Mouse (Mus musculus) hematopoietic stem cell, adult 5-6 weeks (primary cell): Measurements from ENCODE around the gene Srsf10. TPM values are rescaled to one million over a fixed set of nuclear protein-coding genes. Genes with fewer than 3 reads are reported as not detected.

Experiments used
- ATAC-seq, 2 experiments: fragments of 125-278 bp in 1 of 2; replicated peaks in 1 of 2; 2 replicates each; pipeline ENCODE4 v1.8.0; 2016 to 2017; ENCODE audit warnings: inconsistent platforms in 2 of 2, mild to moderate bottlenecking in 2 of 2, moderate number of reproducible peaks in 2 of 2, low read depth in 1 of 2, moderate TSS enrichment in 1 of 2; ENCODE audit not compliant: low FRiP score in 2 of 2, poor library complexity in 2 of 2, severe bottlenecking in 2 of 2, insufficient read depth in 1 of 2, low TSS enrichment in 1 of 2
- total RNA-seq: library from RNA; stranded (forward); fragments of 172-1452, 232-1000 nt; gene quantifications from 2 replicates; pipeline ENCODE4 v1.2.3, GENCODE M21; 2017

Gene Srsf10
- 246 and 267 TPM in 2 replicates for total RNA-seq

DNA sequence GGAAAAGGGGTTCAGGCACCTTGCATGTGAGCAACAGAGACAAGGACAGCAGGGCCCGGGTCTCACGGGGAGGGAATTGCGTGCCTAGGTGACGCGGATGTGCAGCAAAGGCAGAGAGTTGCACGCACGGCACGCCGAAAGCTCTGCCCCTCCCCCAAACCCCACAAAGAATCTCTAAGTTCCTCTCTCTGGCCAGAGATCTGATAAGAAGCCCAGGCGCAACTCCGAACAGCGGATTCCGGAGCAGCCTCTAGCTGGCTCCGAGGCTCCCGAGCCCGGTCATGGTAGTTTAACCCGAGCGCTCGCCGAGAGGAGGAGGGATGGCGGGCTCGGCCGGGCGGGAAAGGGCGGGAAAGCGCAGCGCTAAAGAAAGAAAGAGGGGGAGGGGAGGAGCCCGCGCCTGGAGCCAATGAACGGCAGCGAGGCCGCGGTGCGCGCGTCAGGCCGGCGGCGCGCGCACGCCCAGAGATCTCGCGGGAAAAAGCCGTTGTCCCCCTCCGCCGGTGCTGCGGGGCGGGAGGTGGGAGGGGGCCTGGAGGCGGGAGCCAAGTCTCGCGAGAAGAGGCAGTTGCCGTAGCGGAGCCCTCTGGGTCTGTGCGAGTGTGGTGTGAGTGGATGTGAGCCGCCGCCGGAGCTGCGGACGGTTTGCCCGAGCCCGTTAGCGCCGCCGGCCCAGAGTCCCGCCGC is at the start of gene Srsf10:
TSS of gene Srsf10 (plus strand) at position 212 of the 687 bp plus-strand sequence.
- ATAC-seq = peak; percentile 74 to 81

DNA sequence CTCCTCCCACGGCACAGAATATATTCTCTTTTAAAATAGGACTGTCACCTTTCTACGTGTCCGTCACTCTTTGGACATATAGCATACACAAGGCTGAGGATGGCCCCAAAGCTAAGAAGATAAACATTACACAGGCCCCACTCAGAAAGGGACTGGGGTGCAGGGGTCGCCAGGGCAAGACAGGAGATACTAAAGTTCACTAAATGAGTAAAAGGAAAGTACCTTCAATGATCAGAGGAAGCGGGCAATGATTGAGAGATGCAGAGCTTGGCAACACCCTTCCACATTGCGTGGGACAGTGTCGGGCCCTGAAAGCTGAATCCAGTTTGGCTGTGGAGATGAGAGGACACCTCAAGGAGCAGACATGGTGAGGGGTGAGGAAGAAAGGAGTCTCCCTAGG is 40.7 kb upstream of the Srsf10 start:
- no peak for ATAC-seq

DNA sequence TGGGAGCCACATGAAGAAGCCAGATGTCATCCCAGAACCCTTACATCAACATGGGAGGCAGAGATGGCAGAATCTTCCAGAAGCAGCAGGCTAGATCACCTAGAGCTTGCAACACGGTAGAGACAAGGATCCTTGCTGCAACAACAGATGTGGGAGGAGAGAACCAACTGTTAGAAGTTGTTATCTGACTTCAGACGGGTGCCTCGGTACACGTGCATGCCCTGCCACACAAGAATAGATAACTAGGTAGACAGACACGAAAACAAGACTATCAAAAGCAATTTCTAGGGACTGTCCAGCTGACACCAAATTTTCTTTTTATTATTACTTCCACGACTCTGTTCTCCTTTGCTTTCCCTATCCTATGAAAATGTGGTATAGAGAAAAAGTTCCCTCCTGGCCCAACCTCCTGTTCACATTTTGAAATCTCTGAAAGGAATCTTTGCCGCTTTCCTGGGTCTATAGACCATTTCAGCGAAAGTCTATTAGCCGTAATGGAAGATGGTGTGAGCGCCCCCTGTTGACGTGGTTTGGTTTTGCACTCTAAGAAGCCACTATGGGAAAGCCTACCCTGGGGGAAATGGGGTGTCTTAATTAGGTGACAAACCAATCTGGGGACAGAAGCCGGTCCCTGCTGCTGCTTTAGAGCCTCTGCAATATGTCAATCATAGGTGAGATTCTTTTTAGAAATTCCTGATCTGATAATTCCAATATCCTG is 38.5 kb upstream of the Srsf10 start:
- ATAC-seq = peak in 1 of 2 experiments; percentile 59; a peak in 1 of 4 replicates

DNA sequence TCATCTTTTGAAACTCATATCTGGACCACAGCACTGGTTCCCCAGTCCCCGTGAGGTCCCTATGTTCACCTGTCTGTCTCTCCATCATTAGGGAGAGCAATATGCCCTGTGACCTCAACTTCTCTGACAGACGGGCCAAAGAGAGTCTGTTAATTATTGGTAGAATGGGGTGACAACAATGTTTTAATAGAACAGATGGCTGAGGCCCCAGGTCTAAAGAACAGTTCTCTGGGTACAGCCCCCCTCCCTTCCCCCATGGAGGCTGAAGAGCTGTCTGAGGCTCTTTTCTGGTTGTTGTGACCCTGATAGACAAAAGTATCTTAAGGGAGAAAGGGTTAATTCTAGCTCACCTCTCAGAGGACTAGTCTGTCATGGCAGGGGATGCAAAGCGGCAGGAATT is 37.2 kb upstream of the Srsf10 start:
- ATAC-seq = no peak

DNA sequence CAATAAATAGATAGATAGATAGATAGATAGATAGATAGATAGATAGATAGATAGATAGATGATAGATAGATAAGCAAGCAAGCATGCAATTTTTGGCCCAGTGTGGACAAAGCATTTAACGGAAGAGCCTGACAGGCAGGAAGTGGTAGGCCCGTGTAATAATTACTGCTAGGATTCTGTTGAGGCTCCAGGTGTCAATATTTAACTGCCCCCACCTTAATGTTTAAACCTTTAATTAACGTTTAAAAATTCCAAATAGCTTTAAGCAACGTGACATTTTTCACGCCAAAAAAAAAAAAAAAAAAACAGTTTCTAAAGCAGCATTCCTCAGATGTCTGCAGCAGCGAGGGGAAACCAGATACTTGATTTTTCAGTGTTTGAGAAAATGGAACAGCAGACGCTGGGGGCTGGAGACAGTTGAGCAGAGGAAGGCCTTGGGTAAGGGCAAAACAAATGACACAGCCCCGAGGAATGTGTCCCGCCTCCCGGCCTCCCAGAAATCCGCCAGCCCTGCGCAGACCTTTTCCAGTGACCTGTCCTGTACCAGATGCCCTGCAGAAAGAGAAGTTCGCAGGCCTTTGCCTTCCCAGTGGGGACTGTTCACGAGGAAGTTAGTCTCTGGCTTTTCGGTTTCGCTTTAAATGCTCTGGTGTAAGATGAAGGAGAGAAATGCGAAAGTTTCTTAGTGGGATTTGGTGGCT is 35.6 kb upstream of the Srsf10 start:
- peak; percentile 25 to 44; a peak in 1 of 4 replicates for ATAC-seq

DNA sequence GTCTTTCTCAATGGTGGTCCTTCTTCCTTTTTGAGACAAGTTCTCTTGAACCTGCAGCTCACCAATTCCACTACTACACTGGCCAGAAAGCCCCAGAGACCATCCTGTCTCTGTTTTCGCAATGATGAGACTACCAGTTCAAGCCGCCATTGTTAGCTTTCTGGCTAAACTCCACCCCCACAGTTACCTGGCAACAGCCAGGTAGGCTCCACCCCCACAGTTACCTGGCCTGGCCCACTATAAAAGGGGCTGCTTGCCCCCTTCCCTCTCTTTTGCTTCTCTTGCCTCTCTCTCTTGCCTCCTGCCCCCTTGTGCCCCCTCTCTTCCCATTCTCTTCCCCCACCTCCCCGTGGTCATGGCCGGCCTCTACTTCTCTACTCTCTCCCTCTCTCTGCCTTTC is 33.8 kb upstream of the Srsf10 start:
- no peak for ATAC-seq

DNA sequence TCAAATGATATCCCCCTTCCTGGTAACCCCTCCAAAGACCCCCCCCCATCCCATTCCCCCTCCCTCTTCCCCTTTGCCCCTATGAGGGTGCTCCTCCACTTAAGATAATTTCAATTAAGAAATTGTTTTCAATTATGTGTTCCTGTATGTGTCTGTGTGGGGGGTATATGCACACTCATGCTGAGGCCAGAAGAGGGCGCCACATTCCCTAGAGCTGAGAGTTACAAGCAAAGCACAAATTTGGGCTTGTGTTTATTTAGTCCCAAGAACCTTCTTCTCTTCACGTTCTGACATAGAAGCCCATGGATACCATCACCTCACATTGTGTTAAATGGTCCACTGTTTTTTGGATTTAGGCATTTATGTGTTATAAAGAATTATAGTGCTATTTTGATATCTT is 32.2 kb upstream of the Srsf10 start:
- no peak for ATAC-seq

DNA sequence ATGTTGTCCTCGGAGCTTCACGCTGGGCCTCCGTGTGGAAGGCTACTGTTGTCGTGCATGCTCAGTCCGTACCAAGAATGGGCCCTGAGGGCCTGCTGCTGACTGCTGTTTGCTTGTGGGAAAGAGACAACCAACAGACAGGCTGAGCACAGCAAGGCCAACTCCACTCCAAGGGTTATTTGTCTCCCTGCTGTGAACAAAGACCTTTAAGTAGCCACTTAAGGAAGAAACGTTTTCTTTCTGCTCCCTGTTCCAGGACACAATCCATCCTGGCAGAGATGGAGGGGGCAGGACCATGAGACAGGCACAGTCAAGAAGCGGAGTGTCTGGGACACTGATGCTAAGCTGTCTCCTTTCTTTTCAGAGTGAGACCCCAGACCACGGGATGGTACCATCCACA is 31.3 kb upstream of the Srsf10 start:
- no peak for ATAC-seq

DNA sequence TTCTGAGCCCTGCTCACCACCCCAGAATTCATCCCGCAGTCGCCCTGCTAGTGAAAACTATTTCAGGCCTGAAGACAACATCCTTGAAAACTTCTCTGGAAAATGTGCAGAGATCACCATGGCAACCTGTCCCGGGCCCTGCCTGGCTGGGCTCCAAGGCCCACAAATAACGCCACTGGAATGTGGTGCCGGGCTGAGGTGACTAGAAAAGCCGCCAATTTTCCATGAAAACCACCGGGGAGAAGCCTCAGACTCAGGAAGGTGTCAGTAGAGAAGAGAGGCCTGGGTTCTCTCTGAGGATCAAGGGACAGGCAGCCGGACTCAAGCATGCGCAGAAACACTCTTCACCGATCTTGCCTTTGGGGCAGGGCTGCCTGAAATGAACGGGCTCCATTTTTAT is 27.1 kb upstream of the Srsf10 start:
- no peak for ATAC-seq

DNA sequence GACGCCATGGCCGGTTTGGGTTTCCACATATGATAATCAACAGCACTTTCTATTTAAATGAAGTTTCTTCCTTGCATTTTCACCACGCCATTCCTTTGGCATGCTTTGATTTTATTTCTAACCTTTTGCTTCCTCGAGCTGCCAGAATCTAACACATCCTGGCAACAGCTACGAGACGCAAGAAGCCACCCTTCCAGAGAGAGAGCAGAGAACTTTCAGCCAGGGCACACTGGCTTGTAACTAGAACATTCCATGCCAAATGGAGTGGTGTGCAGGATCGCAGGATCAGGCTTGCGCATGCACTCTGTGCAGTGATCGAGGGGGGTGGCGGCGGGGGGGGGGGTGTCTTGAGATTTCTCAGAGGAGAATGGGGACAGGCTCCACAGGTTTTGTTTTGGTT is 23.5 kb upstream of the Srsf10 start:
- ATAC-seq = no peak

DNA sequence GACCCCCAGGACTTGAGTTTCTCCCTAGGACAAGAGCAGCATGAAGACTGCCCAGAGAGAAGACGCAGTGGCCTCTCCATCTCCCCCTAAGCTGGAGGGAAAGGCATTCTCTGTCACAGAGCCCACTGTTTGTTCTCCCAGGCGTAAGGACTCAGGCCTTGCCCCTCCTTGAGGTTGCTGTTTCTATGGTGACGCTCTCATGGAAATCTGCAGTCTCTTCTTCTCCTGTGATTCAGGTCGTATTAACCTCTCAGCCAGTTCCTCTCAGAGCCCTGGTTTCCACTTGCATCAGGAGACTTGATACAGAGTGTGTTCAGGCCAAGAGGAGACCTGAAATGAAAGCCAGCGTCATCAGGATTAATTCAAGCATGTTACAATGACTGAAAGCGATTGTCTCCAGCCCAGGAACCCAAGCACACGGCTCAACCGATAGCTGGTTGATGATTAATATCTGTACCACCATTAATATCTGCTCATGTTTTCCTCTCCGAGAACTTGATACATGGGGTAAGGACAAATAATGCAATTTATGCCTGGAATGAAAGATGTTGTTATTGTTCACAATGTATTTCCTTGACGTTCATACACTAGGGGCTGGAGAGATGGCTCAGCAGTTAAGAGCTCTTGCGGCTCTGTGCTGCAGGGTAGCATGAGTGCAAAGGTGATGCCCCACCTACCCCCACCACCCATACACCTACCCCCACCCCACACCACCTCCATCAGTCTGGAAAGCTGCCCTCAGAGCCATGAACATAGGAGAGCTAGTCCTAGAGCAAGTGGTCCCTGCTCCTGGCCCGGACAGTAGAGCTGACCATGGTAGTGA is 22.0 kb upstream of the Srsf10 start:
- ATAC-seq = no peak

DNA sequence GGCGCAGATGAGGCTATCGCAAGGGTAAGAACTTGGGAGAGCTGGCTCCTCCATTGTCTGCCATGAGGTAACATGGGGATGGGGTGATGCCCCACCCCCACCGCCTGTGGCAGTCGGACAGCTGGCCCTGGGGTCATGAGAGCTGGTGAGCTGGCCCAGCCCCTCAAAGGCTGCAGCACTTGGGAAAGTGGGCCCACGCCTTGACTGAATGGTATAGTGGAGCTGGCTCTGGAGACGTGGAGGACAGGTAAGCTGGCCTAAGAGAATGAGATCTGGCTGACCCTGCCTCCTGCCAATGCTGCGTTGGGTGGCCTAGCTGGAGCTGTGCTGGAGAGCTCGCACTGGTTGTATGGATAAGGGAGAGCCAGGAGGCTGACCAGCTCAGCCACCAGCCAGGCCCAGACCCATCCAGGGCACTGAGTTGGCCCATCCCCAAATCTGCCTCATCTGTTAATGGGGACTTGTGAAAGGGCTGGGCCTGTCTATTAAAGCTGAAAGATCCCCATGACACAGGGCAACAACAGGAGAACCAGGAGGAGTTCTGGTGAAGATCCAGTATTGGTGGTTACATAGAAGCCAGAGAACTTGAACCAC is 21.3 kb upstream of the Srsf10 start:
- ATAC-seq = no peak

DNA sequence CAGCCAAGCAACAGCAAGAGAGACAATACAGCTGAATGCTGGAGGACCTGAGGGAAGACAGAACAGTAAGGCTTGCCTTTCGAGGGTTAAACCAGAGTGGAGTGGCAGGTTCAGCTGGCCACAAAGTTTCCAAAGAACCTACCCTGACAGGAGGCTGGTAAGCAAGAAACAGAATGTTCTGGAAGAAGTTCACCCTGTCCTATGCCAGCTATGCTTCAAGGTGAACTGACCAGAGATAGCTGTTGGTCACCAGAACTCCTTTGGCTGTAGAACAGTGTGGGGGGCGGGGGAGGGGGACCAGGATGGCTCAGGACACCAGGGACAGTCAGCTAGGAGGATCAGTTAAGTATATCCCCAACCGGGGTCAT is 16.6 kb upstream of the Srsf10 start:
- ATAC-seq = no peak

DNA sequence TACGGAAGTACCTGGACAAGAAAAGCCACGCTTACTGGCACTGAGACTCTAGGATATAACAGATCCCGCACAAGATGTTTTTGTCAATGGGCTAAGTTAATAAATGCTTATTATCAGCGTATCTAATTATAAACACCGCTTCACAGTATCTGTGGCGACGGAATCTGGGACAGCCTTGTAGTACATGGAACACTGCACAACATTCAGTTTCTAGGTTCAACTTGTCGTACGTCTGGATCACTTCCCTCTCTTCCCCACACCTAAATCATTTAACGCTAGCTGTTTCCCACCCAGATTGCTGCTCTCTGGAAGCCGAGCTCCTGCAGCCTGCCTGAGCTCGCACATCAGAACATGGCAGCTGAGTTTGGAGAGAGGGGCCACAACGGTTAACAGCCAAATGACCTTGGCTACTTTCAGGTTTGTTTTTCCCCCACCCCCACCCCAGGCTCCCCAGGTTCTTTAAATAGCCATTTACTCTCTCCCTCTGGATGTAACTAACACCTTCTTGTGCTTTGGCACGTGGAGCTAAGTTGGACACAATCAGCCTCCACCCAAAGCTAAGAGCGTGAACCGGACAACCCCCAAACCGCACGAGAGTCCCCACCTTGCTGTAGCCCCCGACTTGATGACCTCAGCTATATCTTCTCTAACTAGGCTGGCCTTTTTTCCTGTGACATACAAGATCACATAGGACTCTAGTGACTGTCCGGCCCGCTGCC is 16.1 kb upstream of the Srsf10 start:
- no peak for ATAC-seq

DNA sequence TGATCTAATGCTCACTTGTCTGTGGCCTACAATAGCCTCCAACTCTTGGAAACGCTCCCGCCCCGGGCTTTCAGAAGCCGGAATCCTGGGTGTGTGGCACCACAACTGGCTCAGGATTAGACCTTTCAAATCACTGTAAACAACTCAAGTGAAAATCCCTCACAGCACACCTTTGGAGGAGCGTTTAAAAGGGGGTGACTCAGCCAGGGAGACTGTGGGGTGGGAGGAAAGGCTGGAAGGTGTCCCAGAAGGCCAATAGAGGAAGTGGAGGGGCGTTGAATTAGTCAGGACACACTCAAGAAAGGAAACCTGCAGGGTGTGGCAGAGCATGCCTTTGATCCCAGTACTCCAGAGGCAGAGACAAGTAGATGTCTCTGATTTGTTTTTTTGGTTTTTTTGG is 11.1 kb upstream of the Srsf10 start:
- ATAC-seq = no peak

DNA sequence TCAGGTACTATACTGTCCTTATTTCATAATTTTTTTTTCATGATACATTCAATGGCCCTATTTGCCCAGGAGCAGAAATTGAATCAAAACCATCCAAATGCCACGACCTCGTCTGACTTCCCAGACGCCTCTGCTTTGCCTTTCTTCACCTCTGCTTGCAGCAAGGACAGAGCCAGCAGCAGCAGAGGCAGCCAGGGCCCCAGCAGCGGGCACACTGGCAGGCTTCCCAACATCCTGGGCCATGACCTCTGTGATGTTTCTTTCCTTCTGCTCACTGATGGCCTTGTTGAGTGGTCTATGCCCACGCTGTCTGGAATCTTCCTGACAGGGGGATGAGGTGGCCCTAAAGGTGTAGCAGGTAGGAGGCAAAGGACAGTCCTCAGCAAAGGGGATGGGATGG is 8.0 kb upstream of the Srsf10 start:
- no peak for ATAC-seq
